Mouse (Mus musculus): ENCODE measurements around the gene Med13l.

GRCm38 (mm10) chr5:118652611-118653010 is 92.1 kb downstream of the Med13l start:
- TF ChIP-seq TCF12 (IDR thresholded peaks at IDR 0.05; ENCODE audit: low read depth, low read length) = no peak
- TF ChIP-seq POLR2A (IDR thresholded peaks at IDR 0.05; ENCODE audit: low read depth, low read length) = no peak
- TF ChIP-seq CTCF (conservative IDR thresholded peaks at IDR 0.05 in 1 of 2, IDR thresholded peaks at IDR 0.05 in 1 of 2; ENCODE audit: low read depth in 2 of 2, low read length in 2 of 2) = no peak
- TF ChIP-seq ZNF384 (IDR thresholded peaks at IDR 0.05; ENCODE audit: low read depth, low read length) = no peak
- no peak for TF ChIP-seq MXI1 (IDR thresholded peaks at IDR 0.05; ENCODE audit: low read depth, low read length)
- no peak for TF ChIP-seq ETS1 (conservative IDR thresholded peaks at IDR 0.05; ENCODE audit: low read depth, low read length)
- TF ChIP-seq EP300 (IDR thresholded peaks at IDR 0.05; ENCODE audit: low read length) = no peak
- TF ChIP-seq USF1 (IDR thresholded peaks at IDR 0.05; ENCODE audit: low read depth, low read length) = no peak
- TF ChIP-seq SMC3 (IDR thresholded peaks at IDR 0.05; ENCODE audit: low read depth, low read length) = no peak
- TF ChIP-seq NELFE (IDR thresholded peaks at IDR 0.05; ENCODE audit: low read depth, low read length) = no peak
- no peak for TF ChIP-seq MAFK (IDR thresholded peaks at IDR 0.05; ENCODE audit: insufficient replicate concordance, low read length)
